ENCODE assay signal across 8 mouse cellular contexts in genomic region chr6:47830104-47831078, GRCm38 (mm10). TPM values are rescaled to one million over a fixed set of nuclear protein-coding genes. Genes with fewer than 3 reads are reported as not detected.
A peak's percentile ranks its signal among the peaks of the same experiment; 100 is the strongest.
DNase-seq lines count a peak whose midpoint lies in the region; ATAC-seq and TF ChIP-seq lines count a peak whose summit lies in the region.

Gene Zfp786, minus strand, starts transcription at chr6:47830867.

- H3K36me3 ChIP-seq in E14TG2a.4 (ENCODE audit: insufficient read depth, low read length): no peaks in the 10 kb centered on the region
- H3K36me3 ChIP-seq in forebrain, embryonic 14.5 days (ENCODE audit: control insufficient read depth, insufficient read depth, low read length): peaks cover 8% of the 10 kb centered on the region
- no peaks in the 10 kb centered on the region for H3K36me3 ChIP-seq in liver, postnatal 0 days (replicated peaks; ENCODE audit: insufficient read depth, low read length)
- peaks cover 11% of the 10 kb centered on the region; the same call in 1 of the 2 replicates for H3K36me3 ChIP-seq in neural tube, embryonic 13.5 days

- peak within 1 kb of the TSS; percentile 90 for H3K9ac ChIP-seq in forebrain, embryonic 14.5 days (ENCODE audit: low read length)
- H3K9ac ChIP-seq in liver, postnatal 0 days (replicated peaks): peak within 1 kb of the TSS; percentile 81
- H3K9ac ChIP-seq in neural tube, embryonic 13.5 days: peak within 1 kb of the TSS; percentile 96

- H3K9me3 ChIP-seq in E14TG2a.4 (ENCODE audit: low read length): no peaks in the 10 kb centered on the region
- H3K9me3 ChIP-seq in forebrain, embryonic 14.5 days (replicated peaks; ENCODE audit: control insufficient read depth, low read length): no peaks in the 10 kb centered on the region
- H3K9me3 ChIP-seq in liver, postnatal 0 days (ENCODE audit: low read length): no peaks in the 10 kb centered on the region
- H3K9me3 ChIP-seq in neural tube, embryonic 13.5 days: no peaks in the 10 kb centered on the region

- peaks cover 9% of the 10 kb centered on the region for H3K27me3 ChIP-seq in E14TG2a.4 (ENCODE audit: insufficient read depth, low read length)
- H3K27me3 ChIP-seq in forebrain, embryonic 14.5 days (replicated peaks; ENCODE audit: control insufficient read depth, insufficient read depth, low read length): no peaks in the 10 kb centered on the region
- no peaks in the 10 kb centered on the region for H3K27me3 ChIP-seq in liver, postnatal 0 days (ENCODE audit: insufficient read depth, low read length)
- no peaks in the 10 kb centered on the region for H3K27me3 ChIP-seq in neural tube, embryonic 13.5 days

- peak within 1 kb of the TSS; percentile 93 for H3K4me3 ChIP-seq in E14TG2a.4 (replicated peaks; ENCODE audit: low read length)
- peak within 1 kb of the TSS; percentile 78 for H3K4me3 ChIP-seq in forebrain, embryonic 14.5 days (ENCODE audit: low read depth, low read length)
- H3K4me3 ChIP-seq in liver, postnatal 0 days (ENCODE audit: low read depth, low read length): peak within 1 kb of the TSS; percentile 66
- peak within 1 kb of the TSS; percentile 83 for H3K4me3 ChIP-seq in neural tube, embryonic 13.5 days

- peak; percentile 94 for DNase-seq in forebrain, embryonic 14.5 days (ENCODE audit: low spot score)
- peak; percentile 96 for DNase-seq in heart, postnatal 14 days
- DNase-seq in layer of hippocampus, adult 11-12 months (ENCODE audit: low spot score): peak; percentile 91
- DNase-seq in liver, postnatal 0 days: peak; percentile 95
- DNase-seq in telencephalon, adult 2 months (ENCODE audit: low read depth, low spot score): peak; percentile 75

- peak; percentile 33 for TF ChIP-seq CTCF in E14TG2a.4 (conservative IDR thresholded peaks at IDR 0.05; ENCODE audit: low read length)
- TF ChIP-seq CTCF in liver, postnatal 0 days (IDR thresholded peaks at IDR 0.05; ENCODE audit: low read depth): peak; percentile 99

- H3K4me1 ChIP-seq in E14TG2a.4 (replicated peaks; ENCODE audit: low read depth, low read length): peaks cover 12% of the 10 kb centered on the region
- peaks cover 7% of the 10 kb centered on the region for H3K4me1 ChIP-seq in forebrain, embryonic 14.5 days (ENCODE audit: control insufficient read depth, insufficient read depth, low read length)
- peaks cover 14% of the 10 kb centered on the region for H3K4me1 ChIP-seq in liver, postnatal 0 days (ENCODE audit: insufficient read depth)
- H3K4me1 ChIP-seq in neural tube, embryonic 13.5 days (replicated peaks): peaks cover 24% of the 10 kb centered on the region

- no peak for TF ChIP-seq EP300 in liver, postnatal 0 days (IDR thresholded peaks at IDR 0.05; ENCODE audit: low read depth)

- intact Hi-C loops in heart, postnatal 14 days (cut with DNase I): loop anchor here (1.0 kb wide), 2 partner anchors 31 to 36 kb away; no protein-coding TSS in a partner anchor

- peak within 1 kb of the TSS; percentile 90 for H3K27ac ChIP-seq in forebrain, embryonic 14.5 days (ENCODE audit: low read depth, low read length)
- H3K27ac ChIP-seq in liver, postnatal 0 days (ENCODE audit: low read depth): peak within 1 kb of the TSS; percentile 36; the same call in 1 of the 2 replicates
- peak within 1 kb of the TSS; percentile 97 for H3K27ac ChIP-seq in neural tube, embryonic 13.5 days (replicated peaks)

- 2% methylated on average over 57 of the region's 64 CpGs for WGBS in forebrain, embryonic 14.5 days
- WGBS in liver, postnatal 0 days (ENCODE audit: insufficient replicate concordance): 3% methylated on average over 62 of the region's 64 CpGs
- 2% methylated on average over 64 of the region's 64 CpGs for WGBS in neural tube, embryonic 13.5 days

- peak within 1 kb of the TSS; percentile 47 for H3K4me2 ChIP-seq in forebrain, embryonic 14.5 days (ENCODE audit: low read length)
- peak within 1 kb of the TSS; percentile 96 for H3K4me2 ChIP-seq in liver, postnatal 0 days (ENCODE audit: low read depth, low read length)
- H3K4me2 ChIP-seq in neural tube, embryonic 13.5 days: peak within 1 kb of the TSS; percentile 59

- ATAC-seq in cerebellum, adult (ENCODE audit: insufficient number of reproducible peaks, low FRiP score, low TSS enrichment): peak; percentile 88
- peak; percentile 93 for ATAC-seq in forebrain, embryonic 14.5 days
- peak; percentile 93 for ATAC-seq in liver, postnatal 0 days
- peak; percentile 93 for ATAC-seq in neural tube, embryonic 13.5 days (ENCODE audit: low read depth)

RNA-seq across cellular contexts. Expression of gene Zfp786, which starts in this region (rescaled TPM):
- polyA plus RNA-seq in forebrain, embryonic 14.5 days (2014; fragmentation: Nextera tagmentation; extraction: Ambion mirVana): 10.6 and 12.7 TPM in 2 replicates
- under 1 TPM; 0.46 to 0.53 TPM for total RNA-seq in heart, postnatal 14 days (2021)
- 0.28 and 0.51 TPM in 2 replicates for polyA plus RNA-seq in liver, postnatal 0 days (2015; fragmentation: Nextera tagmentation; extraction: Ambion mirVana)
- polyA plus RNA-seq in neural tube, embryonic 13.5 days (2015; fragmentation: Nextera tagmentation; extraction: Ambion mirVana): 16.6 and 17.1 TPM in 2 replicates

Comparison
In these comparisons a context has a peak if more than half of its experiments do, and no peak if none do; other contexts are left out.
1. Peak in every context shown above with its lines: DNase-seq, ATAC-seq, H3K4me3 ChIP-seq and H3K27ac ChIP-seq.
2. Peak in DNase-seq in heart, postnatal 14 days; RNA of the gene not detected or under 1 TPM.
3. Peak in DNase-seq, ATAC-seq, H3K4me3 ChIP-seq, H3K27ac ChIP-seq, H3K9ac ChIP-seq and H3K4me2 ChIP-seq in liver, postnatal 0 days; RNA of the gene not detected or under 1 TPM.
4. H3K27ac ChIP-seq: peak in every context shown above with its lines; median percentile 97 in neural tube, embryonic 13.5 days; 90 in forebrain, embryonic 14.5 days; 36 in liver, postnatal 0 days.